Mouse (Mus musculus) brain, embryonic 14.5 days (tissue): ENCODE data around the gene Fbxl7.

ENCODE experiments used
- CTCF ChIP-seq: fragments of 200-500 bp; IDR thresholded peaks from 2 replicates; pipeline ENCODE4 v1.5.1; 2012; ENCODE audit warnings: inconsistent platforms, mild to moderate bottlenecking, moderate library complexity, borderline replicate concordance; ENCODE audit not compliant: insufficient read depth, insufficient read length; ENCODE audit errors: extremely low read depth
- POLR2A ChIP-seq: fragments of 200-500 bp; IDR thresholded peaks from 2 replicates; pipeline ENCODE4 v1.6.1; 2012; ENCODE audit warnings: mild to moderate bottlenecking, inconsistent platforms, borderline replicate concordance; ENCODE audit not compliant: poor library complexity, insufficient read depth, insufficient read length, severe bottlenecking; ENCODE audit errors: extremely low read depth

DNA sequence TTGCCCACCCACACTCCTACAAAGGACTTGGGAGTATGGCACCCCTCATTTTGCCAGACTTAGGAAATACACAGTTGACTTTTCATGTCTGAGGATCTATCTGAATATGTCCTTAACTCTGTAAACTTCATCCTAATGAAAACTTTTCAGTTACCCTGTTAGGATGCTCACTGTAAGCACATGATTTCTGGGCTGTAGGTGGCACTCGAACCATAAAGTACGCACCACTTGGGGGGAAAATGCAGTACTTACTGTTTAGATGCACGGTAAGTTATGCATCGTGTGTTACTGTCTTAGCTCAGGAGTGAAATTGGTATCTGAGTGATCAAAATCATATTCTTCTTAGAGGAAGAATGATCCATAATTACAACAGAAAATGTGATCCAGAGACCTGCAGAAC is 252.8 kb downstream of the Fbxl7 start:
- no peak for TF ChIP-seq CTCF
- no peak for TF ChIP-seq POLR2A
